8 mouse cellular contexts compared by ENCODE assay signal in genomic region chr1:74712461-74713098, GRCm38 (mm10). TPM values are rescaled to one million over a fixed set of nuclear protein-coding genes. Genes with fewer than 3 reads are reported as not detected.
DNase-seq lines count a peak whose midpoint lies in the region; ATAC-seq and TF ChIP-seq lines count a peak whose summit lies in the region.

No protein-coding gene starts in this region.

- H3K36me3 ChIP-seq in kidney, embryonic 14.5 days (ENCODE audit: control insufficient read depth, insufficient read depth, low read length) = no peaks in the 10 kb centered on the region
- H3K36me3 ChIP-seq in embryonic facial prominence, embryonic 13.5 days = no peaks in the 10 kb centered on the region
- H3K36me3 ChIP-seq in intestine, postnatal 0 days (ENCODE audit: control insufficient read depth, insufficient read depth) = no peaks in the 10 kb centered on the region
- H3K36me3 ChIP-seq in midbrain, postnatal 0 days (ENCODE audit: insufficient read depth, low read length) = no peaks in the 10 kb centered on the region

- no peaks in the 10 kb centered on the region for H3K9me3 ChIP-seq in kidney, embryonic 14.5 days (ENCODE audit: control insufficient read depth, low read length)
- no peaks in the 10 kb centered on the region for H3K9me3 ChIP-seq in embryonic facial prominence, embryonic 13.5 days
- H3K9me3 ChIP-seq in intestine, postnatal 0 days (ENCODE audit: control insufficient read depth) = no peaks in the 10 kb centered on the region
- H3K9me3 ChIP-seq in midbrain, postnatal 0 days (ENCODE audit: low read length) = no peaks in the 10 kb centered on the region

- no peaks in the 10 kb centered on the region for H3K27me3 ChIP-seq in kidney, embryonic 14.5 days (ENCODE audit: control insufficient read depth, insufficient read depth, low read length)
- 0 out of 2 replicates have a peak, but pooled peaks cover 7% of the 10 kb centered on the region for H3K27me3 ChIP-seq in embryonic facial prominence, embryonic 13.5 days
- no peaks in the 10 kb centered on the region for H3K27me3 ChIP-seq in intestine, postnatal 0 days (replicated peaks; ENCODE audit: control insufficient read depth, insufficient read depth, low read length)
- H3K27me3 ChIP-seq in midbrain, postnatal 0 days (ENCODE audit: insufficient read depth, low read length) = no peaks in the 10 kb centered on the region; the same call in 1 of the 2 replicates

- H3K4me2 ChIP-seq in kidney, embryonic 14.5 days (replicated peaks; ENCODE audit: low read depth, low read length) = peak overlapping the region; percentile 86
- H3K4me2 ChIP-seq in embryonic facial prominence, embryonic 13.5 days = peak overlapping the region; percentile 92
- peak overlapping the region; percentile 85 for H3K4me2 ChIP-seq in intestine, postnatal 0 days (replicated peaks; ENCODE audit: low read depth)
- peak overlapping the region; percentile 67 for H3K4me2 ChIP-seq in midbrain, postnatal 0 days (ENCODE audit: low read depth, low read length, poor library complexity, severe bottlenecking)

- H3K4me1 ChIP-seq in kidney, embryonic 14.5 days (ENCODE audit: control insufficient read depth, insufficient read depth, low read length) = 0 out of 2 replicates have a peak, but pooled peaks cover 6% of the 10 kb centered on the region
- H3K4me1 ChIP-seq in embryonic facial prominence, embryonic 13.5 days = peaks cover 29% of the 10 kb centered on the region
- no peaks in the 10 kb centered on the region; the same call in 1 of the 2 replicates for H3K4me1 ChIP-seq in intestine, postnatal 0 days (replicated peaks; ENCODE audit: control insufficient read depth, insufficient read depth, low read length)
- H3K4me1 ChIP-seq in midbrain, postnatal 0 days (ENCODE audit: insufficient read depth, low read length) = no peaks in the 10 kb centered on the region

- H3K4me3 ChIP-seq in kidney, embryonic 14.5 days (ENCODE audit: low read length) = peak overlapping the region; percentile 55
- peak overlapping the region; percentile 56 for H3K4me3 ChIP-seq in embryonic facial prominence, embryonic 13.5 days
- H3K4me3 ChIP-seq in intestine, postnatal 0 days (ENCODE audit: low read depth, low read length) = peak overlapping the region; percentile 47
- peak overlapping the region; percentile 39 for H3K4me3 ChIP-seq in midbrain, postnatal 0 days (ENCODE audit: low read depth, low read length)

- no peak for ATAC-seq in kidney, embryonic 14.5 days (ENCODE audit: low FRiP score, low TSS enrichment)
- no peak for ATAC-seq in embryonic facial prominence, embryonic 13.5 days (ENCODE audit: insufficient number of reproducible peaks, insufficient read depth, low FRiP score, low TSS enrichment, low read depth)
- no peak for ATAC-seq in intestine, postnatal 0 days
- no peak for ATAC-seq in midbrain, postnatal 0 days (ENCODE audit: low FRiP score)
- ATAC-seq in inflammation-experienced regulatory T-cells, adult 6 months = no peak

- DNase-seq in kidney, postnatal 10 days = no peak
- DNase-seq in midbrain, postnatal 0 days (ENCODE audit: low spot score) = no peak
- no peak for DNase-seq in thymus, adult 18-20 months
- DNase-seq in gastrocnemius, postnatal 10 days = no peak

- H3K27ac ChIP-seq in kidney, embryonic 14.5 days (ENCODE audit: low read depth, low read length) = no peak overlapping the region
- H3K27ac ChIP-seq in embryonic facial prominence, embryonic 13.5 days = no peak overlapping the region
- peak overlapping the region; percentile 31; the same call in 1 of the 2 replicates for H3K27ac ChIP-seq in intestine, postnatal 0 days (ENCODE audit: low read depth, low read length)
- no peak overlapping the region for H3K27ac ChIP-seq in midbrain, postnatal 0 days (ENCODE audit: low read depth, low read length)

- 39% methylated on average over 5 of the region's 5 CpGs for WGBS in kidney, embryonic 14.5 days
- WGBS in embryonic facial prominence, embryonic 13.5 days = 34% methylated on average over 5 of the region's 5 CpGs
- WGBS in intestine, postnatal 0 days = 30% methylated on average over 5 of the region's 5 CpGs
- 37% methylated on average over 5 of the region's 5 CpGs for WGBS in midbrain, postnatal 0 days

- no peak overlapping the region for H3K9ac ChIP-seq in kidney, embryonic 14.5 days (ENCODE audit: low read depth, low read length)
- H3K9ac ChIP-seq in embryonic facial prominence, embryonic 13.5 days = peak overlapping the region; percentile 74
- H3K9ac ChIP-seq in intestine, postnatal 0 days (ENCODE audit: low read depth, low read length) = peak overlapping the region; percentile 41; the same call in 1 of the 2 replicates
- no peak overlapping the region for H3K9ac ChIP-seq in midbrain, postnatal 0 days (replicated peaks; ENCODE audit: low read length, poor library complexity, severe bottlenecking)

- TF ChIP-seq CTCF in intestine, postnatal 0 days (IDR thresholded peaks at IDR 0.05; ENCODE audit: low read depth) = no peak
- no peak for TF ChIP-seq CTCF in midbrain, postnatal 0 days (IDR thresholded peaks at IDR 0.05)

RNA-seq across cellular contexts. Expression of gene Cyp27a1, which starts 0.8 kb away (rescaled TPM):
- polyA plus RNA-seq in kidney, embryonic 14.5 days (2014; fragmentation: Nextera tagmentation; extraction: Ambion mirVana) = 6.3 and 8.1 TPM in 2 replicates
- 15.3 and 19.0 TPM in 2 replicates for polyA plus RNA-seq in embryonic facial prominence, embryonic 13.5 days (2015; fragmentation: Nextera tagmentation; extraction: Ambion mirVana)
- 4.6 and 6.3 TPM in 2 replicates for polyA plus RNA-seq in intestine, postnatal 0 days (2015; fragmentation: Nextera tagmentation; extraction: Ambion mirVana)
- 4.4 TPM in 2 replicates for total RNA-seq in midbrain, postnatal 0 days (2014; rRNA removed)
- 2.3 and 2.6 TPM in 2 replicates for polyA plus RNA-seq in midbrain, postnatal 0 days (2015; fragmentation: Nextera tagmentation; extraction: Ambion mirVana)
- polyA plus RNA-seq in inflammation-experienced regulatory T-cells, adult 6 months (2017; shearing (Covaris generic)) = 1 to 10 TPM in 1 of 3 experiments, not detected in 2; 1.4 TPM
- 1 to 10 TPM; 8.6 to 8.9 TPM for total RNA-seq in gastrocnemius, postnatal 10 days (2021)

RNA-seq across cellular contexts. Expression of gene Prkag3, which starts 36.4 kb away (rescaled TPM):
- polyA plus RNA-seq in kidney, embryonic 14.5 days (2014; fragmentation: Nextera tagmentation; extraction: Ambion mirVana) = 0.13 and 0.15 TPM in 2 replicates
- 0.25 and 0.35 TPM in 2 replicates for polyA plus RNA-seq in embryonic facial prominence, embryonic 13.5 days (2015; fragmentation: Nextera tagmentation; extraction: Ambion mirVana)
- polyA plus RNA-seq in intestine, postnatal 0 days (2015; fragmentation: Nextera tagmentation; extraction: Ambion mirVana) = 0.08 and 0.09 TPM in 2 replicates
- total RNA-seq in midbrain, postnatal 0 days (2014; rRNA removed) = 0.11 TPM in 1 of 2 replicates, not detected in the other
- 0.09 TPM in 1 of 2 replicates, not detected in the other for polyA plus RNA-seq in midbrain, postnatal 0 days (2015; fragmentation: Nextera tagmentation; extraction: Ambion mirVana)
- polyA plus RNA-seq in inflammation-experienced regulatory T-cells, adult 6 months (2017; shearing (Covaris generic)) = not detected
- total RNA-seq in gastrocnemius, postnatal 10 days (2021) = 10 to 100 TPM; 64.7 to 66.7 TPM

RNA-seq across cellular contexts. Expression of gene Ttll4, which starts 51.0 kb away (rescaled TPM):
- polyA plus RNA-seq in kidney, embryonic 14.5 days (2014; fragmentation: Nextera tagmentation; extraction: Ambion mirVana) = 13.4 and 26.1 TPM in 2 replicates
- polyA plus RNA-seq in embryonic facial prominence, embryonic 13.5 days (2015; fragmentation: Nextera tagmentation; extraction: Ambion mirVana) = 12.9 and 17.6 TPM in 2 replicates
- polyA plus RNA-seq in intestine, postnatal 0 days (2015; fragmentation: Nextera tagmentation; extraction: Ambion mirVana) = 2.1 TPM in 2 replicates
- 25.9 and 26.2 TPM in 2 replicates for total RNA-seq in midbrain, postnatal 0 days (2014; rRNA removed)
- 4.2 and 4.4 TPM in 2 replicates for polyA plus RNA-seq in midbrain, postnatal 0 days (2015; fragmentation: Nextera tagmentation; extraction: Ambion mirVana)
- polyA plus RNA-seq in inflammation-experienced regulatory T-cells, adult 6 months (2017; shearing (Covaris generic)) = 10 to 100 TPM in 2 of 3 experiments, 1 to 10 TPM in 1; 8.1 to 15.9 (median 14.8) TPM
- total RNA-seq in gastrocnemius, postnatal 10 days (2021) = 10 to 100 TPM; 10.4 to 15.3 TPM

RNA-seq across cellular contexts. Expression of gene Wnt6, which starts 59.1 kb away (rescaled TPM):
- 3.1 and 3.4 TPM in 2 replicates for polyA plus RNA-seq in kidney, embryonic 14.5 days (2014; fragmentation: Nextera tagmentation; extraction: Ambion mirVana)
- polyA plus RNA-seq in embryonic facial prominence, embryonic 13.5 days (2015; fragmentation: Nextera tagmentation; extraction: Ambion mirVana) = 49.1 and 55.5 TPM in 2 replicates
- 0.33 and 0.66 TPM in 2 replicates for polyA plus RNA-seq in intestine, postnatal 0 days (2015; fragmentation: Nextera tagmentation; extraction: Ambion mirVana)
- 6.2 and 8.4 TPM in 2 replicates for total RNA-seq in midbrain, postnatal 0 days (2014; rRNA removed)
- 6.3 and 6.6 TPM in 2 replicates for polyA plus RNA-seq in midbrain, postnatal 0 days (2015; fragmentation: Nextera tagmentation; extraction: Ambion mirVana)
- polyA plus RNA-seq in inflammation-experienced regulatory T-cells, adult 6 months (2017; shearing (Covaris generic)) = not detected
- total RNA-seq in gastrocnemius, postnatal 10 days (2021) = 1 to 10 TPM in 1 of 2 experiments, under 1 TPM in 1; 0.95 to 1.5 TPM

Comparison
In these comparisons a context has a peak if more than half of its experiments do, and no peak if none do; other contexts are left out.
1. H3K9ac ChIP-seq: peak in embryonic facial prominence, embryonic 13.5 days (single experiment) and intestine, postnatal 0 days (single experiment); none in kidney, embryonic 14.5 days (single experiment) and midbrain, postnatal 0 days (single experiment).
2. Peak in every context shown above with its lines, with median percentiles within 50 percentile points of each other: H3K4me2 ChIP-seq and H3K4me3 ChIP-seq.